Mouse (Mus musculus) heart, postnatal 25 days (tissue): ENCODE measurements around the gene Fance. TPM values are rescaled to one million over a fixed set of nuclear protein-coding genes. Genes with fewer than 3 reads are reported as not detected.
"Not testable (repeated sequence)": the region's sequence is repeated elsewhere in the genome, so short reads cannot be mapped to it uniquely, and the experiment has no call there.

Experiments
- DNase-seq: peaks from one replicate; pipeline ENCODE4 v3.0.0; 2022; ENCODE audit warnings: low spot score
- intact Hi-C: fragments of 180-260 bp; cut with DNase I; formaldehyde crosslinking; loops from one replicate; pipeline ENCODE4 v1.15.1; 2025
- total RNA-seq, 2 experiments: library from RNA; stranded (reverse); gene quantifications; 2 replicates each; pipeline ENCODE4 v1.2.3; 2021

Fance gene
- total RNA-seq, 2 experiments from 2014 or later = 10.5 to 11.1 TPM

DNA sequence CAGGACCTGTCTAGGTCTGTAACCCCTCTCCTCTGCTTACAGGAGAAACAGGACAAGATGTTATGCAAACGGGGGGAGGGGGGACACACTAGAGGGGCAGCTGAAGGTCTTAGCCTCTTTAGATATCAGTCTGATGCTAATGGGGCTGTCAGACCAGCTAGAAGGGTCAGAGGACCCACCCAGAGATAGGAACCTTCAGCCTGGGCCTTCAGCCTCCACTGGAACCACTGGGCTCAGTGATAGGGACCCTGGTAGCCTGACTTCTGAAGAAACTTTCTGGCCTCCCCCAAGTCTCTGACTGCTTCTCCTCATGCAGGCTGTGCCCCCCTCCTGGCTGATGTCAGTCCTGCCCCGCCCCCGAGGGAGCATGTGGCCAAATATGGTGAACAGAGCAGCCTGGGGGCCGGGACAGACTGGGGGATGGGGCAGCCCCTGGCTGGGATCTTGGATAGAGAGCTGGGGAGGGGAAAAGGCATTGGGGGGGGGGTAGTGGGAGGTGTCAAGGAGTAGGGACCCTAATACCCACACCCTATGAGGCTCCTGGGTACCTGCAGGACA lies 30.8 kb downstream of the Fance start:
- intact Hi-C loops = no loop called here
- no peak for DNase-seq

DNA sequence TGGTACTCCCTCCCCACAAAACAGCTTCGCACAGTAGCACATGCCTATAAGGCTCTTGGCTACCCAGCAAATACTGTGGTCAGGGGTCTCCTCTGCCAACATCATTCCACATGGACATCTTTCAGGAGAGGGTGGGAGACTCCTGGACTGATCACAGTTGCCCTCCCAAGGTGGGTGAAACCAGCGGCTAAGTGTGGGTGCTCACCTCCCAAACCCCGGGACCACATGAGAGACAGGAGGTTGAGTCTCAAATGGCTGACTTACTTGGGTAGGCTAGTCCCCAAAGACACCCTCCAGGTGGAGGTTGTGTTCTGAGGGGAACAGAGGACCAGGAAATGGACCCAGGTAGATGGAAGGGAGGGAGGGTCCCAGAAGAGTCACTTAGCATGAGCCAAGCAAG lies 31.4 kb downstream of the Fance start:
- intact Hi-C loops = no loop called here
- DNase-seq = no peak

DNA sequence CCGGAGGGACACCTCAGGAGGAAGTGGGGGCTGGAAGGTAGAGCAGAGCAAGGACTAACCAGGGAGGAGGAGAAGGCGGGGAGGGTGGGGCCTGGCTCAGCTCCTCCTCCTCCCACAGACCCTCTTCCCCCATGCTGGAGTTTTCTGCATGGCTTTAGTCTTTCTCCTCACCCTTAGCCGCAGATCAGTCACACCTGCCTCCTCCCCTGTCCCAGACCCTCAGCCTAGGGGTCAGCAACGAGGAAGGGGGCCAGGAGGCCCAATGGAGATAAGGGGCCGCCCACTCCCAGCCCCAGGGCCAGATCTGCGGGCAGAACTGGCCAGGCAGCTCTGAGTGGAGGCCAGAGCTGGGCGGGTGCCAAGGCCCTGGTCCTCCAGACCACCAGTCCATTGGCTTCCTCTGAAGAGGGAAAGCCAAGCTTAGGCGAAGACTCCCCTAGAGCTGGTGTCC lies 32.0 kb downstream of the Fance start:
- DNase-seq = no peak

DNA sequence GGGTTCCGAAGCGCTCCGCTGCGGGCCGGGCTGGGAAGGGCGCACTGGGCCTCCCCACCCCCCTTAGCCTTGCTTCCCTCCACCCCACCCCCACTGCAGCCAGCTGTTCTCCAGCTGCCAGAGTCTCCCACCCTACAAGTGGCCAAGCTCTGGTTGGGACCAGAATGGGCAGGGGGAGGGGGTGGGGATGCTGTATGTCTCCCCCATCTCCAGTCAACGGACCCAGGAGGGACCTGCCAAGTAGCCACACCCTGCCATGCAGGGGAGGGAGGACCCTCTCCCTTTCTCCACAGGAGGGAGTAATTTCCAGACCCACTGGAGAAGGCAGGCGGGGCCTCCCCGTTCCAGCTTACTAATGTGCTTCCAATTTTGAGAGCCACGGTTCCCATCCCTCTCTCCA lies 32.6 kb downstream of the Fance start:
- no peak for DNase-seq
- intact Hi-C loops = no loop called here

More for the DNA sequence above, 32.0 kb downstream of the Fance start:
- intact Hi-C loops = no loop called here

DNA sequence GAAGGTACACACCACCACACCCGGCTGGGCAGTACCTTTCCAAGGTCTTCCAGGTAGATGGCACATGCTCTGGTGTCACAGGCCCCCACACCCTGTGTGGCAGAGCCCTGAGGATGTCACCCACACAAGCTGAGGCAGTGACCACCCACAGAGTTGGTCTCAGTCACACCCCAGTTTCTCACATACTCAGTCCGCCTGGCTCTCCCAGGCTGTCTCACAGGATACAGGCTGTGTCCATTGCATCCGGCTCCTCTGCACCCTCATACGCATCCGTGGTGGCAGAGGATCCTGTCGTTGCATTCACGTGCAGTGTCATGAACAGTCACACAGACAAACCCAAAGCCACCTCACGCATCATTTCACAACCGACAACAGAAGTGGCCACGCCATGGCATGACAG lies 34.0 kb downstream of the Fance start:
- intact Hi-C loops = no loop called here

GRCm38 (mm10) chr17:28348211-28348610 lies 34.9 kb downstream of the Fance start:
- no peak for DNase-seq

More for the DNA sequence above, 34.0 kb downstream of the Fance start:
- no peak for DNase-seq

DNA sequence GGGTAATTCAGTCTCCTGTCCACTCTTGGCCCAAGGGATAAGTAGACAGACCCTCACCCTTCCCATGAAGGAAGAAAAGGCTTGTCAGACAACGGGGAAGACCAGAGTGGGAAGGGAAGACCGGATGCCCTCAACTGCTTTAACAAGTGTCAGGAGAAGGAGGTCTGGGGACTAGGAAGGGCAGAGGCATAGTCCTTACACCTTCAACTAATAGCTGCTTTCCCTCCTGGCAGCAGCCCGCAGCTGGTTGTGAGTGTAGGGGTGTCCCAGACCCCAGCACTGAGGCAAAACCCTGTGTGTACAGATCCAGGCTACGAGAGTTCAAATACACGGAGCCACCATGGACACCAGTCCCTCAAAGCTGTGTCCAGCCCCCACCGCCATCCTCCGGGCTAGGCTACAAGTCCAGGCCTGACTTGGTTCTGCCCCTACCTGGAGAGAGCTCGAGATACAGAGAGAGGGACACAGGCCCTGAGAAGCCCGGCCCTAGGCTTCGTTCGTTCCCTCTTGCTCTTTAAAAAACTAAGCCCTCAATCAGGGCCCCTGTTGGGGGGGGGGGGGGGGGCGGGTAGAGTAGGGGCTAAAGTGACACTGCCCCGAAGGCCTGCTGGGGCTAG lies 36.1 kb downstream of the Fance start:
- intact Hi-C loops = no loop called here
- DNase-seq = no peak

More at GRCm38 (mm10) chr17:28348211-28348610, 34.9 kb downstream of the Fance start:
- intact Hi-C loops = no loop called here

DNA sequence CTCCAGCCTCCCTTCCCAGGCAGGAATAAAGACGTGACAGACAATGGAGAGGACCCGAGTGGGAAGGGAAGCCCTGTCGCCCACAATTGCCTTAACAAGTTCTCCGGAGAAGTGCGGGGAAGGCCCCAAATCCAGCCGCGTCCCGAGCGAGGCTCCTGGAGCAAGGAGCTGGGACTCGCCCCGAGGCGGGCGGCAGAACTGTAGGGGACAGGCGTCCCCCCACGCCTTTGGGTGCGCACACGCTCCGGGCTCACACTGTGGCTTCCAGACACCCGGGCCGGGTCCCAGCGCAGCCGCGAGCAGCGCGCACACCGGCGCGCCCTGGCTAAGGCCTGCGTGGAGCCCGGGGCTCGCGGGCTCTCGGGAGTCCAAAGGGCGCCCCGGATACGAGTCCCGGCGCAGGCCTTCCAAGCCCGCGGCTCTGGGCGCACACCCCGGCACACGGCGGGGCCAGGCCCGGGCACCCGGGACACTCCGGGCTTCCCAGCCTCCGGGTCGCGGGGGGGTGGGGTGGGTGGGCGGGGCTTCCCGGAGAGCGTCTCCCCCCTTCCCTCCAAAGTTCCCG lies 36.7 kb downstream of the Fance start:
- DNase-seq = no peak
- intact Hi-C loops = no loop called here

DNA sequence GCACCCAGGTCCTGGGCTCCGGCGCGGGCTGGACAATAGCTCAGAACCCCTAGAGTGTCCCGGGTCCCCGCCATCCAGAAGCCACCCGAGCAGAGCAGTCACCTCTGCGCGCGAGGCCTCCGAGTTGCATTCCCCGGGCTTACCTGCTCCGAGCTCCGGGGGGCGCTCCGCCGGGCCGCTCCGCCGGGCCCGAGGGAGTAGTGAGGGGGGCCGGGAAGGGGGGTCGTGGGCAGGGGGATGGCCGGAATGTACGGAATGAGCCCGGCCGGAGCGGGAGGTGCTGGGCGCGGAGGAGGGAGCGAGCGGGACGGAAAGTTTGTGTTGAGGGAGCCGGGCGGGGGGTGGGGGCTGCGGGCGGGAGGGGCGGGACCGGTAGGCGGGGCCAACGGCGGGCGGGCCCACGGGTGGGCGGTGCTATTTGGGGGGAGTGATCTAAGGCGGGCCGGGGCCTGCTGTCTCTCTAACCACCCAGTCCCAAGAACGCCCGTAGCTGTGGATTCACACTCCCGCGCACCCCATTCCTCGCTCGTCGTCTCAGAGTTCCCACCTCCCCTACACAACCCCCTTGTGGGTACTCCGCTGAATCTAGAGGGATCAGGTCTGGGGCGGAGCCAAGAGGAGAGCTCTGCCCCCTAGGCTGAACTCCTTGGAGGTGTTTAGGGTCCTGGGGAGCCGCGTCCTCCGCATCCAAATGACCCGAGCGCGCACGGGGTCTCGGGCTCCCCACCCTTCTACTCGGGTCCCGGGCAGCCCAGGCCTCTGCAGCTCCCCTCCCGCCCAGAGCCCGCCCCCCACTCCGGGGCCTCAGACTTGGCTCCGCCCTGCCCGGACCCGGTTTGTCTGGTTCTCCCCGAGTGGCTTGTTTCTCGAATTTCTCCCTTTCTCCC lies 37.4 kb downstream of the Fance start, which contains the start of gene Tead3:
Gene Tead3, minus strand, starts transcription at position 352 of the 887 bp plus-strand sequence.
- intact Hi-C loops = no loop called here
- peak; percentile 54 for DNase-seq

- intact Hi-C loops = no loop called here
- DNase-seq = no peak
These were observed 38.1 kb downstream of the Fance start for GRCm38 (mm10) chr17:28351353-28351890.

- no peak for DNase-seq
- intact Hi-C loops = no loop called here
These were observed 38.7 kb downstream of the Fance start for GRCm38 (mm10) chr17:28352018-28352417.

GRCm38 (mm10) chr17:28355871-28356270 lies 42.6 kb downstream of the Fance start:
- intact Hi-C loops = no loop called here
- no peak for DNase-seq

DNA sequence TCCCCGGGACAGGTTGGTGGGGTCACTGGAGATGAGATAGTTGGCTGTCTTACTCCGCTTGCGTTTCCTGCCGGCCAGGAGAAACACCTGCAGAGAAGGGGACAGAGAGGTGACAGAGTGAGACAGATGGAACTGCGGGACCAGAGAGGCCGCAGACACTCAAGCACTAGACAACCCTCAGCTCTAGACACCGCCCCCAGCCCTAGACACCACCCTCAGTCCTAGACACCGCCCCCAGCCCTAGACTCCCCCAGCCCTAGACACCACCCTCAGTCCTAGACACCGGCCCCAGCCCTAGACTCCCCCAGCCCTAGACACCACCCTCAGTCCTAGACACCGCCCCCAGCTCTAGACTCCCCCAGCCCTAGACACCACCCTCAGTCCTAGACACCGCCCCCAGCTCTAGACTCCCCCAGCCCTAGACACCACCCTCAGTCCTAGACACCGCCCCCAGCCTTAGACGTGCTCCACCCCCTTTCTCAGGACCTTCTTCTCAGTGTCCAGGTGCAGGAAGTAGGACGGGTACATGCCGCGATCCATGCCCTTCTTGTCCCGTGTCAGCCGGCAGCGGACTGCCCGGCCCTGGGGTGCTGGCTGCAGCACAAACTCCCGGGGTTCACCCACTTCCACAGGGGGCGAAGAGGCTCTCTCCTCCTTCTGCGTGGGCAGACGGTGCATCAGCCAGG lies 45.4 kb downstream of the Fance start:
- intact Hi-C loops, DNase-seq: not testable (repeated sequence)

DNA sequence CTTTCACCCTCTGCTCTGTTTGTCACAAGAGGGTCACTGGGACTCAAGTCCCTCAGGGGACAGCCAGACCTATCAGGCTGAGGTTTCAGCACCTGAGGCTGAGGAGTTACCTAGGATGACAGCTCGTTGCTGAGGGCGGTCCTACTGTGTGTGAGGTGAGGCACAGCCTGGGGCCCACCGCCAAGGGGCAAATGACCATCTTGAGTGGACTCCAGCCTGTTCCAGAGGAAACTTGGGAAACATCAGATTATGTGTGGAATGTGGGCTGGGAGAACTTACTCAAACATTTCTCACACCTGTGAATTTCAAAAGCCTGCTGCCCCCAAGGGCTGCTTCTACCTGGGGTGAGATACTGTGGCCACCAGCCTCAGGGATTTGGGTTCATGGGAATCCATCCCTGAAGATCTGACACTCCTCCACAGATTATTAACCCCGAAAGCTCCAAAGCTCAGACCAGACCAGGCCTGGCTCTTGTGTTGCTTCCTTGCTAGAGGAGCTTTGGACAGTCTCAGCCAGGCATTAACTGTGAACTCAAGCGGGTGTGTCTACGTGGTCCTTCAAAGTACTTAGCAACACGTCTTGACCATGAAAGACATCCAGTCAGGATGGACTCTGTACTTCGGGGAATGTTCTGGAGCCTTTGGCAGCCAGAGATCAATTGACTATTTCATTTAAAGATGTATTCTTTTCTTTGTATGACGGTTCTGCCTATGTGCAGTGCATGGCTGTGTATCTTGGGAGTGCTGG lies 47.4 kb downstream of the Fance start:
- DNase-seq = no peak
- intact Hi-C loops = no loop called here

GRCm38 (mm10) chr17:28361921-28362652 lies 48.8 kb downstream of the Fance start:
- intact Hi-C loops = no loop called here
- no peak for DNase-seq

- intact Hi-C loops = no loop called here
- DNase-seq = no peak
These were observed 49.5 kb downstream of the Fance start for GRCm38 (mm10) chr17:28362653-28363292.

DNA sequence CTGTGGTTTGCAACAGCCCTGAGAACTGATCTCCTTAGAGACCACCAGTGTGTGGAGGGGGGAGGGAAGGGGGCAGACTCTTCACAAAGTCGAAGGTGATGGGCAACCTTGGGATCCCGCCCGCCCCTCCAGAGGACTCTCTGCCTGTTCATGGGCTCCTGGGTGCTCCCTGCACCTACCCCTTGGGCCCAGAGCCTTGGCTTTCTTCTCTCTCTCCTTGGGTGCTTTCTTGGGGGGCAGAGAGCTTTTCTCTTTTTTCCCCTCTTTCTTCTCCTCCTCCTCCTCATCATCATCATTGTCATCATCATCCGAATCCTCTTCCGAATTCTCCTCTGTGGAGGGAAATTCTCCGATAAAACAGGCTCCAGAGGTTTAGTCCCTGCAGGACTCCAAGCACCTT lies 50.2 kb downstream of the Fance start:
- DNase-seq = no peak
- intact Hi-C loops = no loop called here

GRCm38 (mm10) chr17:28365122-28365521 lies 51.8 kb downstream of the Fance start, which contains the start of gene Tulp1:
Gene Tulp1 (minus strand): TSS chr17:28365222.
- DNase-seq = no peak
- intact Hi-C loops = loop anchor here (5.0 kb wide), 1 partner anchor 158 kb away; the partner anchor contains the start of gene Def6
